Mouse (Mus musculus): ENCODE measurements around the gene Vat1.

GRCm38 (mm10) chr11:101435831-101436230 is 30.2 kb downstream of the Vat1 start:
- TF ChIP-seq CTCF (IDR thresholded peaks at IDR 0.05; ENCODE audit: borderline replicate concordance, insufficient read depth, low read length), result no peak
- TF ChIP-seq POLR2A (IDR thresholded peaks at IDR 0.05; ENCODE audit: low read depth, low read length), result no peak

Data from embryonic fibroblast, embryonic 13.5 days (primary cell).